9 mouse cellular contexts compared by ENCODE assay signal in genomic region chr9:116091921-116092320, GRCm38 (mm10).
A peak's percentile ranks its signal among the peaks of the same experiment; 100 is the strongest.
DNase-seq lines count a peak whose midpoint lies in the region; ATAC-seq and TF ChIP-seq lines count a peak whose summit lies in the region.
"Had no signal": no experiment of that assay in that cellular context is flagged by ENCODE, and none has a peak within 500 bp of the region (broad histone marks: within the 10 kb centered on the region; RNA-seq: fewer than 3 reads in every experiment).

No protein-coding gene starts in this region.

- H3K9me3 ChIP-seq in hindbrain, embryonic 12.5 days (replicated peaks) = no peaks in the 10 kb centered on the region
- H3K9me3 ChIP-seq in hindbrain, embryonic 10.5 days = no peaks in the 10 kb centered on the region
- no peaks in the 10 kb centered on the region for H3K9me3 ChIP-seq in lung, postnatal 0 days (ENCODE audit: low read length)

- no peak for DNase-seq in hindbrain, embryonic 10.5 days (ENCODE audit: low spot score)
- DNase-seq in adrenal gland, adult (ENCODE audit: inconsistent age in 2 of 2, low spot score in 1 of 2) = peak; percentile 78 to 88
- peak; percentile 45 to 61 for DNase-seq in heart, postnatal 36 days
- peak; percentile 42 for DNase-seq in lung, postnatal 0 days (ENCODE audit: low spot score)
- no peak for DNase-seq in layer of hippocampus, postnatal 25 days (ENCODE audit: extremely low spot score in 1 of 2, low spot score in 1 of 2)
- no peak for DNase-seq in urinary bladder, postnatal 10 days (ENCODE audit: low spot score)

- WGBS in hindbrain, embryonic 12.5 days = 78% methylated on average over 5 of the region's 5 CpGs
- 83% methylated on average over 5 of the region's 5 CpGs for WGBS in hindbrain, embryonic 10.5 days
- 39% methylated on average over 5 of the region's 5 CpGs for WGBS in lung, postnatal 0 days

- no peak overlapping the region for H3K4me3 ChIP-seq in hindbrain, embryonic 12.5 days
- H3K4me3 ChIP-seq in hindbrain, embryonic 10.5 days = no peak overlapping the region
- H3K4me3 ChIP-seq in lung, postnatal 0 days (ENCODE audit: low read depth, low read length) = no peak overlapping the region

- no peaks in the 10 kb centered on the region for H3K36me3 ChIP-seq in hindbrain, embryonic 12.5 days
- H3K36me3 ChIP-seq in hindbrain, embryonic 10.5 days = peaks cover 4% of the 10 kb centered on the region; the same call in 1 of the 2 replicates
- H3K36me3 ChIP-seq in lung, postnatal 0 days (ENCODE audit: insufficient read depth, low read length) = peaks cover 37% of the 10 kb centered on the region

- no peak for ATAC-seq in hindbrain, embryonic 12.5 days (ENCODE audit: low FRiP score)
- ATAC-seq in lung, postnatal 0 days = no peak
- ATAC-seq in cerebellum, adult (ENCODE audit: insufficient number of reproducible peaks, low FRiP score, low TSS enrichment) = no peak

- H3K27me3 ChIP-seq in hindbrain, embryonic 12.5 days = no peaks in the 10 kb centered on the region
- no peaks in the 10 kb centered on the region for H3K27me3 ChIP-seq in hindbrain, embryonic 10.5 days (ENCODE audit: insufficient read depth, poor library complexity, severe bottlenecking)
- H3K27me3 ChIP-seq in lung, postnatal 0 days (replicated peaks; ENCODE audit: insufficient read depth, low read length) = no peaks in the 10 kb centered on the region

- no peak for TF ChIP-seq CTCF in lung, postnatal 0 days (IDR thresholded peaks at IDR 0.05)

- no peak for TF ChIP-seq EP300 in lung, postnatal 0 days (IDR thresholded peaks at IDR 0.05)

- no peak overlapping the region for H3K9ac ChIP-seq in hindbrain, embryonic 12.5 days
- H3K9ac ChIP-seq in lung, postnatal 0 days (replicated peaks; ENCODE audit: low read depth) = no peak overlapping the region
- H3K9ac ChIP-seq: liver, embryonic 14.5 days had no signal

- intact Hi-C loops in heart, postnatal 36 days (cut with DNase I) = no loop called here

- 0 out of 2 replicates have a peak, but pooled peaks cover 3% of the 10 kb centered on the region for H3K4me1 ChIP-seq in hindbrain, embryonic 12.5 days
- H3K4me1 ChIP-seq in hindbrain, embryonic 10.5 days (replicated peaks) = peaks cover 12% of the 10 kb centered on the region
- no peaks in the 10 kb centered on the region for H3K4me1 ChIP-seq in lung, postnatal 0 days (ENCODE audit: insufficient read depth, low read depth, low read length)

- H3K27ac ChIP-seq in hindbrain, embryonic 12.5 days = peak overlapping the region; percentile 40; the same call in 1 of the 2 replicates
- no peak overlapping the region for H3K27ac ChIP-seq in hindbrain, embryonic 10.5 days
- no peak overlapping the region for H3K27ac ChIP-seq in lung, postnatal 0 days (ENCODE audit: low read length)
- H3K27ac ChIP-seq: liver, embryonic 14.5 days had no signal

- H3K4me2 ChIP-seq in hindbrain, embryonic 12.5 days (replicated peaks) = no peak overlapping the region
- no peak overlapping the region for H3K4me2 ChIP-seq in lung, postnatal 0 days (replicated peaks; ENCODE audit: low read depth, low read length)

Comparison
In these comparisons a context has a peak if more than half of its experiments do, and no peak if none do; other contexts are left out.
1. DNase-seq: peak in adrenal gland, adult (2 of 2), heart, postnatal 36 days (2 of 2) and lung, postnatal 0 days (single experiment); none in hindbrain, embryonic 10.5 days (single experiment), layer of hippocampus, postnatal 25 days (0 of 2) and urinary bladder, postnatal 10 days (single experiment).